Mouse (Mus musculus) liver, embryonic 14.5 days (tissue): ENCODE measurements at regions not wholly inside any gene's neighbourhood (a gene's known extent, or its start where the extent isn't known, plus 50 kb on each side); places are given as distances from the start of the nearest gene placed in this dataset.

ENCODE experiments used
- ATAC-seq: fragments of 200-750 bp; cut with Nextera tagmentation; 2 replicates; pipeline ENCODE4 v1.8.0; 2017; ENCODE audit warnings: moderate number of reproducible peaks, mild to moderate bottlenecking, moderate library complexity; ENCODE audit not compliant: insufficient read depth
- DNase-seq, 3 experiments: peaks; one replicate each; pipeline ENCODE4 v3.0.0-alpha.2; 2012 to 2013; ENCODE audit warnings: low read depth in 3 of 3, low spot score in 3 of 3
- H3K27ac ChIP-seq: fragments of 300-500 bp; sonication (generic); 2 replicates; pipeline ENCODE4 v1.5.1; 2014; ENCODE audit warnings: moderate library complexity, mild to moderate bottlenecking, control low read depth, inconsistent platforms
- H3K27me3 ChIP-seq: fragments of 300-500 bp; sonication (generic); 2 replicates; pipeline ENCODE4 v1.6.1; 2014; ENCODE audit warnings: mild to moderate bottlenecking, low read length, moderate library complexity; ENCODE audit not compliant: control insufficient read depth, insufficient read depth
- H3K36me3 ChIP-seq: fragments of 300-500 bp; sonication (generic); replicated peaks from 2 replicates; pipeline ENCODE4 v1.6.1; 2014; ENCODE audit warnings: low read depth; ENCODE audit not compliant: control insufficient read depth, insufficient read depth
- H3K4me1 ChIP-seq, 2 experiments: fragments of 200-500 bp in 1 of 2; fragments of 300-500 bp in 1 of 2; sonication (generic) in 1 of 2; replicated peaks; 2 replicates each; pipeline ENCODE4 v1.6.1; 2012 to 2014; ENCODE audit warnings: antibody characterized with exemption in 1 of 2, inconsistent platforms in 1 of 2, low read length in 1 of 2; ENCODE audit not compliant: control insufficient read depth in 2 of 2, insufficient read depth in 2 of 2
- H3K4me2 ChIP-seq: fragments of 300-500 bp; sonication (generic); 2 replicates; pipeline ENCODE4 v1.6.1; 2014; ENCODE audit warnings: low read depth, mild to moderate bottlenecking, control low read depth, moderate library complexity
- H3K4me3 ChIP-seq, 2 experiments: fragments of 200-500 bp in 1 of 2; fragments of 300-500 bp in 1 of 2; sonication (generic) in 1 of 2; 2 replicates each; pipeline ENCODE4 v1.5.1; 2012 to 2014; ENCODE audit warnings: low read depth in 2 of 2, low read length in 2 of 2, mild to moderate bottlenecking in 2 of 2, control low read depth in 1 of 2, inconsistent platforms in 1 of 2, moderate library complexity in 1 of 2; ENCODE audit not compliant: insufficient read depth in 1 of 2
- H3K9ac ChIP-seq: fragments of 300-500 bp; sonication (generic); replicated peaks from 2 replicates; pipeline ENCODE4 v1.6.1; 2014; ENCODE audit warnings: mild to moderate bottlenecking, control low read depth, moderate library complexity
- H3K9me3 ChIP-seq: fragments of 300-500 bp; sonication (generic); 2 replicates; pipeline ENCODE4 v1.6.1; 2016; ENCODE audit warnings: low read length, mixed read lengths; ENCODE audit not compliant: control insufficient read depth
- CTCF ChIP-seq: IDR thresholded peaks from 2 replicates; pipeline ENCODE4 v1.5.1; 2016; ENCODE audit warnings: antibody characterized with exemption, low read depth, control low read depth
- EP300 ChIP-seq: IDR thresholded peaks from 2 replicates; pipeline ENCODE4 v1.6.1; 2016; ENCODE audit warnings: antibody characterized with exemption, low read depth
- WGBS: fragments of 180-500 bp; shearing (Covaris S2); extraction: QIAGEN DNeasy Blood & Tissue Kit; methylation state at CpG from one replicate; pipeline ENCODE4 v1.1.7; 2014; ENCODE audit not compliant: insufficient replicate concordance; 5-methylcytosine and 5-hydroxymethylcytosine counted together

- no peaks in the 10 kb centered on the region for H3K4me1 ChIP-seq
- no peak overlapping the region for H3K4me3 ChIP-seq
- H3K9ac ChIP-seq, result no peak overlapping the region
- no peak overlapping the region for H3K4me2 ChIP-seq
- ATAC-seq (no peak), DNase-seq (no peak)
- no peaks in the 10 kb centered on the region for H3K36me3 ChIP-seq
- WGBS, result 64% methylated on average over 8 of the region's 8 CpGs
- no peaks in the 10 kb centered on the region for H3K27me3 ChIP-seq
- TF ChIP-seq CTCF, result no peak
- no peak for TF ChIP-seq EP300
- no peaks in the 10 kb centered on the region for H3K9me3 ChIP-seq
- H3K27ac ChIP-seq, result no peak overlapping the region
Measured at GRCm38 (mm10) chr2:8729306-8729705, 1151.7 kb upstream of the 4930412O13Rik start.

GRCm38 (mm10) chr2:8754142-8754541 lies 1126.9 kb upstream of the 4930412O13Rik start:
- Histone ChIP-seq H3K9ac (no peak overlapping the region), H3K4me1 (no peaks in the 10 kb centered on the region), H3K9me3 (no peaks in the 10 kb centered on the region), H3K4me2 (no peak overlapping the region), H3K27ac (no peak overlapping the region), H3K4me3 (no peak overlapping the region), H3K27me3 (no peaks in the 10 kb centered on the region), H3K36me3 (no peaks in the 10 kb centered on the region)
- DNase-seq, result no peak
- TF ChIP-seq EP300 (no peak), CTCF (peak; percentile 55; the same call in 1 of the 2 replicates)
- WGBS, result 10% methylated on average over 1 of the region's 1 CpGs
- no peak for ATAC-seq

GRCm38 (mm10) chr2:8756546-8756945 lies 1124.5 kb upstream of the 4930412O13Rik start:
- ATAC-seq (no peak), DNase-seq (no peak)
- Histone ChIP-seq H3K9me3 (no peaks in the 10 kb centered on the region), H3K9ac (no peak overlapping the region), H3K4me1 (no peaks in the 10 kb centered on the region), H3K4me3 (no peak overlapping the region), H3K27ac (no peak overlapping the region), H3K4me2 (no peak overlapping the region), H3K27me3 (no peaks in the 10 kb centered on the region), H3K36me3 (no peaks in the 10 kb centered on the region)
- TF ChIP-seq CTCF (no peak), EP300 (no peak)
- WGBS, result 28% methylated on average over 4 of the region's 4 CpGs

DNA sequence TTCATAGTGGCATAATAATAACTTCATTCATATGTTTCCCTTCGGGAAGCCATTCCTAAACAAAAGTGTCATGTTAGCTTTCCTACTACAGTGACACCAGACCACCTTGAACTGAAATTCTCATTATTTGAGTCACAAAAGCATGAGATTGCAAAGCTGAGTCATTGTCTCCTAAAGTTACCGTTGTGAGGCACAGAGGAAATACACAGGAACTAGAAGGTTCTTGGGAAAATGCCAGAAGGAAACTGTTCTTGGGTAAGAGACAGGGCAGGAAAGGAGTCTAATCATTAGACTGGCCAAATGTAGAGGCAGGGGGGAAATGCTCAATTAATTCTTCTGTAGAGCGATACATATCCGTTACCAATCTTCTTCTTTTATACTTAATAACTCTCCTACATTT lies 1110.4 kb upstream of the 4930412O13Rik start:
- Histone ChIP-seq H3K27ac (no peak overlapping the region), H3K27me3 (no peaks in the 10 kb centered on the region), H3K4me1 (no peaks in the 10 kb centered on the region), H3K9ac (no peak overlapping the region), H3K36me3 (no peaks in the 10 kb centered on the region), H3K4me2 (no peak overlapping the region), H3K4me3 (no peak overlapping the region), H3K9me3 (no peaks in the 10 kb centered on the region)
- WGBS, result 37% methylated on average over 4 of the region's 4 CpGs
- TF ChIP-seq CTCF (no peak), EP300 (no peak)
- ATAC-seq, result no peak
- DNase-seq, result no peak

GRCm38 (mm10) chr2:8781152-8781935 lies 1099.7 kb upstream of the 4930412O13Rik start:
- Histone ChIP-seq H3K9ac (no peak overlapping the region), H3K4me2 (no peak overlapping the region), H3K27ac (no peak overlapping the region), H3K4me3 (no peak overlapping the region), H3K36me3 (no peaks in the 10 kb centered on the region), H3K4me1 (no peaks in the 10 kb centered on the region), H3K9me3 (no peaks in the 10 kb centered on the region), H3K27me3 (no peaks in the 10 kb centered on the region)
- 61% methylated on average over 7 of the region's 7 CpGs for WGBS
- ATAC-seq, result no peak
- DNase-seq, result no peak
- TF ChIP-seq CTCF, result no peak
- no peak for TF ChIP-seq EP300
